Mouse (Mus musculus) megakaryocyte, adult 5-6 weeks (primary cell): Measurements from ENCODE around the gene Kremen1. TPM values are rescaled to one million over a fixed set of nuclear protein-coding genes. Genes with fewer than 3 reads are reported as not detected.

Experiments
- ATAC-seq: 2 replicates; pipeline ENCODE4 v1.8.0; 2016; ENCODE audit warnings: mild to moderate bottlenecking, inconsistent platforms; ENCODE audit not compliant: poor library complexity, severe bottlenecking
- total RNA-seq, 2 experiments: library from RNA; stranded (forward) in 1 of 2; stranded (reverse) in 1 of 2; fragments of 153-499, 151-499 nt in 1 of 2; fragments of 221-1000, 200-1000 nt in 1 of 2; gene quantifications; 2 replicates each; pipeline versions ENCODE4 v1.2.3 to v1.2.4; 2015 to 2017

Gene Kremen1
- total RNA-seq, 2 experiments from 2014 or later, result 4.2 to 5.4 TPM

- ATAC-seq, result no peak
Observed at GRCm38 (mm10) chr11:5269846-5270461, 8.6 kb upstream of the Kremen1 start.

GRCm38 (mm10) chr11:5265764-5266163 lies 4.4 kb upstream of the Kremen1 start:
- no peak for ATAC-seq

- ATAC-seq, result no peak
Observed at GRCm38 (mm10) chr11:5263078-5263730, 1.8 kb upstream of the Kremen1 start.

- ATAC-seq, result peak; percentile 56
Observed at GRCm38 (mm10) chr11:5260942-5261459, 357 bp downstream of the Kremen1 start.

GRCm38 (mm10) chr11:5259944-5260598 lies 1.3 kb downstream of the Kremen1 start:
- ATAC-seq, result no peak

GRCm38 (mm10) chr11:5258036-5258435 lies 3.3 kb downstream of the Kremen1 start:
- ATAC-seq, result no peak

- no peak for ATAC-seq
Observed at GRCm38 (mm10) chr11:5257151-5257862, 4.1 kb downstream of the Kremen1 start.

- ATAC-seq, result no peak
Observed at GRCm38 (mm10) chr11:5255509-5256014, 5.8 kb downstream of the Kremen1 start.

- no peak for ATAC-seq
Observed at GRCm38 (mm10) chr11:5254016-5254415, 7.3 kb downstream of the Kremen1 start.

DNA sequence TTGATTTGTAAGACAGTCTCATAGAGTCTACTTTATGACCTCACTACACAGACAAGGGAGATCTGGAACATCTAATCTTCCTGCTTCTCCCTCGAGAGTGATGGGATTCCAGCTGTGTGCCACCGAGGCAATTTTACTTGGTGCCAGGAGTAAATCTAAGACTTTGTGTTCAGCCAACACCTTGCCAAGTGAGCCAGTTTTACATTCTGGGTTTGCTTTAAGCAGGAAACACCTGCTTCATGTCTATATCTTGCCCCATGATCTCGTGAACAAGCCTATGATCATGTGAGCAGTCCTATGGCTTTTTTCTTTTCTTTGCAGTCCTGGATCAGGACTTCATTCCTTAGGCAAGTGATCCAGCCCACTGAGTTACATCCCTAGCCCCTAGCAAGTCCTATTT lies 7.8 kb downstream of the Kremen1 start:
- no peak for ATAC-seq

DNA sequence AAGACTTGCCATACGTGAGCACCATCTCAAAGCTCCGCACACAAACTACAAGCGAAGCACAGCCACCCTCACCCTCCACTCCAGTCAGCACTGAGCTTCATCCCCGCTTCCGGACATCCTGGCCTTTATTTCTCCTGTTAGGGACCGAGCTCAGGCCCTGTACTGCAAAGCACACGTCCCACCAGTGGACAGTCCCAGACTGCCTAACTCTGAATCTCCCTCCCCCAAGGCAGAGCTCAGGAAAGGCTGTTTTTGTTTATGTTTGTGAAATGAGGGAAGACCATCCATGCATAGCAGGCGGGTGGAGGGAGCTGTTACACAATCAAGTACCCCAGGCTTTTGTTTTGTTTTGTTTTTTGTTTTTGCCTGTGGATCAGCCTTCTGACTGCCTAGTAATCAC lies 8.6 kb downstream of the Kremen1 start:
- no peak for ATAC-seq

DNA sequence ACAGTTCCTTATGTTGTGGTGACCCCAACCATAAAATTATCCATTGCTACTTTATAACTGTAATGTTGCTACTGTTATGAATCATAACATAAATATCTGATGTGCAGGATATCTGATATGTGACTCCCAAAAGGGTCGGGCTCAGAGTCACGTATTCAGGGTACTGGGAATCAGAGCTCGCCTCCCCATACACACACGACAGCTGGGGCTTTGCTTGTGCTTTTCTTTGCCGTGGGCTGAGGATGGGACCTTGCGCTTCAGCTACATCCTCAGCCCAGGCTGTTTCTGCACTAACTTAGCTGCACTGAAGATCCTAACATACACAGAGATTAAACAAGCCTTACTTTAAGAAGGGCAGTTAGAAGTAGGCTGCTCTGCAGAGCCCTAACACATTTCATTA lies 10.2 kb downstream of the Kremen1 start:
- ATAC-seq, result no peak

DNA sequence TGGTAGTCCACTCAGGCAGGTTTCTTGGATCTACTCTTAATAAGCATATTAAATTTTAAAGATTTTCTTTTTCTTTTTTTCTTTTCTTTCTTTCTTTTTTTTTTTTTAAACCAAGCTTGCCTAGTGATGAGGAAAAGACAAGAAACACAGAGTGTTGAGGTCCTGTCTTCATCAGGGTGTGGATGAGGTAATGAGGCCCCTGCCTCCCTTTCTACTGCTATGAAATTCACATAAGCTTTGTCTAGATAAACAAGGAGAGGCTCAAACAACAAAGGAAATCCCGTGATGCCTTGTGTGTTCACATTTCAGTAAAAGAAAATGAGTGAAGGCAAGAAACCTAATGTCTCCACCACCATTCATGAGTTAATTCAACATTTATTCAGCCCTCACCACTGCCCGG lies 13.2 kb downstream of the Kremen1 start:
- no peak for ATAC-seq

GRCm38 (mm10) chr11:5245431-5245830 lies 15.9 kb downstream of the Kremen1 start:
- no peak for ATAC-seq

- ATAC-seq, result no peak
Observed at GRCm38 (mm10) chr11:5244749-5245130, 16.6 kb downstream of the Kremen1 start.

GRCm38 (mm10) chr11:5243812-5244748 lies 17.3 kb downstream of the Kremen1 start:
- ATAC-seq, result no peak

DNA sequence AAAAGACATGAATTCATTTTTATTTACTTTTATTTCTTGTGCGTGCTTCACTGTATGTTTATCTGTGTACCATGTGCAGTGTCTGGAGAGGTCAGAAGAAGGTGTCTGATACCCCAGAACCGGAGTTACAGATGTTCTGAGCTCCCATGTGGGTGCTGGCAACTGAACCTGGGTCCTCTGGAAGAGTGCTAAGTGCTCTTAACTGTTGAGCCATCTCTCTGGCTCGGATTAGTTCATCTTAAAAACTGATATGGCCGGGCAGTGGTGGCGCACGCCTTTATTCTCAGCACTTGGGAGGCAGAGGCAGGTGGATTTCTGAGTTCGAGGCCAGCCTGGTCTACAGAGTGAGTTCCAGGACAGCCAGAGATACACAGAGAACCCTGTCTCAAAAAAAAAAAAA lies 18.1 kb downstream of the Kremen1 start:
- ATAC-seq, result no peak

DNA sequence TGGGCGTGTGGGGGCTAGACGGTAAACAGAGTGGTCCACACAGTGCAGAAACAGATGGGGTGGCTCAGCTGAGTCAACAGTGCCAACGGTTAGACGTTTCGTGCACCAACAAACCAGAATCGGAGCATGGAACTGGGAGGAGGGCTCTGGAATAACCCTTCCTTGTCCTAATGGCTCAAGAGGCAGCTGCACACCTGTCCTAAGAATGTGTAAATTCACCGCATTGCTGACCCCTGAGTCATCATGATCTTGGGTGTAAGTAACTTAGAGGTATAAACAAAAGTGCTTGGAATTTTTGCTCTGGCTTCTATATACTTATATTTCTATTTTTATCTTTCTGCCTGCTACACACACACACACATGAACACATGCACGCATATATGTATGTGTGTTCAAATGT lies 19.2 kb downstream of the Kremen1 start:
- ATAC-seq, result no peak

DNA sequence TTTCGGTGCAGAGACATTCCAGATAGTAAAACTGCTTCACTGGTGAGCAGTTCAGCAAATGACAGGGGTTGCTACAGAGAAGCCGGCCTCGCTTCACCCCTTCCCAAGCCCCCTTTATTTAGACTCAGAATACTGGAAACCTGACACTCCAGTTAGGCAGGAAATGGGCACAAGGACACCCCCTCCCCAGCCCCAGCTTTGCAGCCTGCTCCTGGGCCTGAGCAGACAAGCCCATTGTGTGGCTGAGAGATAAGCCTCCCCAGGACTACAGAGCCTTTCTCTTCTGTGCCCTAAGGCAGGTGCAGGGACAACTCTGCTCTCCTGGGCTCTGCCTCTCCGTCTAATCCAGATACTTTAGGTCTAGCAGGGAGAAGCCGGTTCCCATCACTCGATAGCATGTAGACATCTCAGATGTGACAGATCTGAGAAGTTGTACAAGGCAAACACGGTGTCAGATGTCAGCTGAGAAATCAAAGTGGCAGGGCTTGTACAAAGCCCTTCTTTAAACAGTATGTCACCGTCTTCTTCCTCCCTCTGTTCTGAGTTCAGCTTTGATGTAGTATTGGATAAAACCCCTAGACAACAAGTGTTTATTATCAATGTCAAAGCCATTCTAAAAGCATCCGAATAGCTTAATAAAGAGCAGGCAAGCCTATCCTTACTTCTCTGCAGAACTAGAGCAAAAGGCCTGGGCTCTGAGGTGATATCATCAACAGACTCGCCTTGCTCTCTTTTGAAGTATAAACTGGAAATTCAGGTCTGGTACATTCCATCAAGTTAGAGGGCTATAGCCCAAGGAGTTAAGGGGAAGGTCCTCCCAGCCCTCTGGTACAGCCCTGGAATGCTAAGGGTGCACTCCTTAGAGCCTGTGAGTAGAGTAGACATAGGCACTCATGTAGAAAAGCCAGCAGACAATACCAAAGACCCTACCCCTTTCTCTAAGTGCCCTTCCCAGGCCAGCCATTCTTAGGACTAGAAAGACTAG lies 21.4 kb downstream of the Kremen1 start:
- ATAC-seq, result no peak
